Mouse (Mus musculus): Measurements from ENCODE around the gene 6330409D20Rik. TPM values are rescaled to one million over a fixed set of nuclear protein-coding genes. Genes with fewer than 3 reads are reported as not detected.

6330409D20Rik gene
- polyA plus RNA-seq, 1 experiment from 2014 or later: 3.2 TPM

GRCm38 (mm10) chr2:32706971-32707370 lies 33.8 kb downstream of the 6330409D20Rik start:
- H3K4me1 ChIP-seq (replicated peaks): peaks cover 11% of the 10 kb centered on the region
- H3K9ac ChIP-seq: no peak overlapping the region
- no peaks in the 10 kb centered on the region for H3K9me3 ChIP-seq
- H3K4me2 ChIP-seq: no peak overlapping the region
- H3K27me3 ChIP-seq: no peaks in the 10 kb centered on the region
- 90% methylated on average over 6 of the region's 6 CpGs for WGBS
- H3K4me3 ChIP-seq: no peak overlapping the region
- H3K36me3 ChIP-seq: peaks cover 89% of the 10 kb centered on the region
- ATAC-seq (ENCODE audit: low read depth): no peak
- no peak overlapping the region for H3K27ac ChIP-seq (replicated peaks)

DNA sequence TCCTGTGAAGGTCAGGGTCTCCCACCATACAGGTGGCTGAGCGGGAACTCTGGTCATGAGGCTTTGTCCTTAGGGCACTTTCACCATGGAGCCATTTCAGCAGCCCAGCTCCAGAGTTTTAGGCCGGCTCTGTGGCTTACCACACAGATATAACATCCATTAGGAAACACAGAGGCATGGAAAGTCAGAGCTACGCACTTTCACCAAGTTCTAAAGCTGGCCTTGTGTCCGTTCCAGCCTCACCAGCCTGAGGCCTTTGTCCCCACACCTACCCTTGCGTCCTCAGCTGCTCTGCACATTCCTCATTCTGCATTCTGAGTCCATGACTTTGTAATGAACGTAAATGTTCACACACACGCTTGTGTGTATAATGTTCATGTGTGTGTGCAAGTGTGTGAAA lies 35.8 kb downstream of the 6330409D20Rik start:
- no peak overlapping the region for H3K27ac ChIP-seq (replicated peaks)
- H3K4me2 ChIP-seq: no peak overlapping the region
- no peak overlapping the region for H3K4me3 ChIP-seq
- H3K27me3 ChIP-seq: no peaks in the 10 kb centered on the region
- no peak for ATAC-seq (ENCODE audit: low read depth)
- WGBS: 88% methylated on average over 7 of the region's 7 CpGs
- H3K9me3 ChIP-seq: no peaks in the 10 kb centered on the region
- H3K36me3 ChIP-seq: peaks cover 86% of the 10 kb centered on the region
- H3K4me1 ChIP-seq (replicated peaks): no peaks in the 10 kb centered on the region
- H3K9ac ChIP-seq: no peak overlapping the region

DNA sequence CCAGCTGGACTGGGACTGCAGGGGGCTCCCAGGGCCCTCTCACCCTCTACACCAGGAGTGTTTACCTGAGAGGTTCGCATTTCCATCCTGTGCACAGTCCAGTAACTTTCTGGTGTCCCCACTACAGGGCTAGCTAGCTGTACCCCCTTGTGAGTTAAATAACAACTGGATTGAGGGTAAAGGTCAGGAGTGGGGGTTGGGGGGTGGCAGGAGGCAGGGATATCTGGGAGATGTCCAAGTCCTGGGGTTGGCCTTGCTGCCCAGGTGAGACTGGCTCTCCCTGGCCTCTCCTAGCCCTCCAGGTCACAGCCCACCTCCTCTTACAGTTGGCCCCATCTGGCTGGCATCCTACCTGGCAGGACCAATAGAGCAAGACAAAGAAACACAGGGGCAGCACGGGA lies 36.8 kb downstream of the 6330409D20Rik start, which contains the start of gene Fpgs:
Gene Fpgs (minus strand): TSS at position 125 of the 401 bp plus-strand sequence.
- WGBS: 86% methylated on average over 2 of the region's 2 CpGs
- Histone ChIP-seq H3K27ac (replicated peaks) (no peak within 1 kb of the TSS), H3K27me3 (no peaks in the 10 kb centered on the region), H3K4me1 (replicated peaks) (no peaks in the 10 kb centered on the region), H3K4me3 (no peak within 1 kb of the TSS), H3K9ac (no peak within 1 kb of the TSS), H3K9me3 (no peaks in the 10 kb centered on the region), H3K36me3 (peaks cover 76% of the 10 kb centered on the region), H3K4me2 (no peak within 1 kb of the TSS)
- ATAC-seq (ENCODE audit: low read depth): no peak

GRCm38 (mm10) chr2:32703046-32703445 lies 37.8 kb downstream of the 6330409D20Rik start:
- Histone ChIP-seq H3K36me3 (peaks cover 66% of the 10 kb centered on the region), H3K4me3 (no peak overlapping the region), H3K9me3 (no peaks in the 10 kb centered on the region), H3K27me3 (no peaks in the 10 kb centered on the region), H3K27ac (replicated peaks) (no peak overlapping the region), H3K4me2 (no peak overlapping the region), H3K4me1 (replicated peaks) (no peaks in the 10 kb centered on the region), H3K9ac (no peak overlapping the region)
- ATAC-seq (ENCODE audit: low read depth): no peak
- WGBS: 95% methylated on average over 8 of the region's 8 CpGs

GRCm38 (mm10) chr2:32700966-32701743 lies 39.7 kb downstream of the 6330409D20Rik start:
- 89% methylated on average over 14 of the region's 14 CpGs for WGBS
- Histone ChIP-seq H3K27ac (replicated peaks) (no peak overlapping the region), H3K36me3 (peaks cover 47% of the 10 kb centered on the region), H3K9ac (no peak overlapping the region), H3K4me2 (no peak overlapping the region), H3K27me3 (no peaks in the 10 kb centered on the region), H3K4me3 (no peak overlapping the region), H3K4me1 (replicated peaks) (no peaks in the 10 kb centered on the region), H3K9me3 (no peaks in the 10 kb centered on the region)
- no peak for ATAC-seq (ENCODE audit: low read depth)

DNA sequence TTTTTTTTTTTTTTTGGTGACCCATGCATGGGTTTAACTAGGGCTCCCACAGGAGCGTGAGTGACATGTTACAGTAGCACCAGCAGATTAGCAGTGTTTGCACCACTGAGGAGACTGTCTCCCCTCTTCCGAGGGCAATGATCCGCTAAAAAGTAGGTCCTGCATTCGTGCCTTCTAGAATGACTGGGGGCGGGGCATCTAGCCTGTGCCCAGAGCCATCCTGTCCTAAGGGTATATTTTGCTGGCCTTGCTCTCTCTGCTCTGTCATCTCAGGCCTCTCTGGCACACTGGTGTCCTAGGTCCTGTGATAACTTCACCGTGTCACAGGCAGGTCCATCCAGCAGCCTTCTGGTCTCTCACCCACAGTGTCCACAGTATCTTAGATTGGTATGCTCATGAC lies 41.1 kb downstream of the 6330409D20Rik start:
- H3K4me3 ChIP-seq: no peak overlapping the region
- no peak overlapping the region for H3K27ac ChIP-seq (replicated peaks)
- H3K27me3 ChIP-seq: no peaks in the 10 kb centered on the region
- H3K4me2 ChIP-seq: no peak overlapping the region
- WGBS: 83% methylated on average over 6 of the region's 6 CpGs
- no peak for ATAC-seq (ENCODE audit: low read depth)
- H3K9ac ChIP-seq: no peak overlapping the region
- no peaks in the 10 kb centered on the region for H3K4me1 ChIP-seq (replicated peaks)
- peaks cover 32% of the 10 kb centered on the region for H3K36me3 ChIP-seq
- no peaks in the 10 kb centered on the region for H3K9me3 ChIP-seq

DNA sequence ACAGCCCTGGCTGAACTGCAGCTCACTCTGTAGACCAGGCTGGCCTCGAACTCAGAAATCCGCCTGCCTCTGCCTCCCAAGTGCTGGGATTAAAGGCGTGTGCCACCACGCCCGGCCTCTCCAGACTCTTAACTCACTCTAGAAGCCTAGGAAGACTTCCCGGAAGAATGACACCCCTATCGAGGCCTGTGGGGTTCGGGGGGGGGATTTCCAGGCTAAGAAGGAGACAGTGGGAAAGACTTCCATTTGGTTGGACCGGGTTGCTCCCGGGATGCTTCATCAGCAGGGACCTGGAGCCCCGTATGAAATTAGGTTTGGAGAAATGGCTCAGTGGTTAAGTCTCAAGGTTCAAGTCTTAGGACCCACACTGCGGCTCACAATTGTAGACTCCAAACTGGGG lies 46.1 kb downstream of the 6330409D20Rik start:
- 85% methylated on average over 12 of the region's 12 CpGs for WGBS
- peak overlapping the region; percentile 66 for H3K9ac ChIP-seq
- H3K36me3 ChIP-seq: no peaks in the 10 kb centered on the region
- no peaks in the 10 kb centered on the region for H3K9me3 ChIP-seq
- no peak for ATAC-seq (ENCODE audit: low read depth)
- H3K27me3 ChIP-seq: no peaks in the 10 kb centered on the region
- peak overlapping the region; percentile 68; the same call in 1 of the 2 replicates for H3K27ac ChIP-seq (replicated peaks)
- H3K4me2 ChIP-seq: peak overlapping the region; percentile 84
- peak overlapping the region; percentile 72 for H3K4me3 ChIP-seq
- peaks cover 18% of the 10 kb centered on the region for H3K4me1 ChIP-seq (replicated peaks)

DNA sequence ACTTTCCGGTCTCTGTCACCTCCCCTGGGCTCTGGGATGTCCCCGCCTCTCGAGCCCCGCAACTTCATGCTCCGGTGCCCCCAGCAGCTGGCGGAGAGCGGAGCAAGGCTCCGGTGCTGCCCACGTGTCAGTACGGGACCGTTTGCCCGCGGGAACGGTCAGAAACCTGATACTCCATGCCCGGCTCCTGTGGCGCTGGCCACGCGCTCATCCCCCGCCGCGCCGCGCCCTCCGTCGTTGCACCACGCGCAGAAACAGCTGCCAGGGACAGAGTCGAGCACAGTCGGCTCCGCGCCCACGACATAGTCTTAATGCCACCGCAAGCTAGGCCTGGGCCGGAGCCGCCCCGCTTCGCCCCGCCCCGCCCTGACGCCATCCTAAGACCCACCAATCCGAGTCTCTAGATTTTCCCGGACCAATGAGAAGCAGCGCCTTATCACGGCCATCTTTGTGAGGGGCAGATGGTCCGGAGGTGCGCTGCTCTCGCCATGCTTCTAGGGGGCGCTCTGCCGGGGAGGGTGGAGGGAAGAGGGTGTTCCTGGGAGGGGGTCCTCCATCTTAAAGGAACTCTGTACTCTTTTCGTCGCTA lies 46.9 kb downstream of the 6330409D20Rik start:
- peak; percentile 98 for ATAC-seq (ENCODE audit: low read depth)
- Histone ChIP-seq H3K9me3 (no peaks in the 10 kb centered on the region), H3K9ac (peak overlapping the region; percentile 84), H3K36me3 (no peaks in the 10 kb centered on the region), H3K4me1 (replicated peaks) (peaks cover 18% of the 10 kb centered on the region), H3K4me2 (peak overlapping the region; percentile 84), H3K4me3 (peak overlapping the region; percentile 72), H3K27ac (replicated peaks) (peak overlapping the region; percentile 86), H3K27me3 (no peaks in the 10 kb centered on the region)
- WGBS: under 1% methylated on average over 50 of the region's 51 CpGs

DNA sequence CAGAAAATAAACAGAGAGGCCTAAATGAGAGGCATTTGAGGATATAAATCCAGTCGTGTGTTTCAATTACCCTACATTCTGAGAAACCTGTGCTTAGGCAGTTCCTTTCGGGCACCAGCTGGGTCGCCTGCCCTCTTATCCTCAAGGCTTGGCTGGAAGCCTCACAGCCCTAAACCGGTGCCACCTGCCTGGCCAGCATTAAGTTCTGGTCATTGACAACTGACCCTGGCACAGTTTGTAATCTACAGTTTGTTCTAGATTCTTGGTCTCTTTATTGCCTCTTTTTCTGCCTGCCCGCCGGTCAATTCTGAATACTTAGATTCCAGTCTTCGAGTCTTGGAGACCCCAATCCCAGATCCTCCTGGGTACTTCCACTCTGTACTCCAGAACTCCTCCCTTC lies 47.5 kb downstream of the 6330409D20Rik start:
- H3K27me3 ChIP-seq: no peaks in the 10 kb centered on the region
- H3K36me3 ChIP-seq: no peaks in the 10 kb centered on the region
- peaks cover 18% of the 10 kb centered on the region for H3K4me1 ChIP-seq (replicated peaks)
- 13% methylated on average over 7 of the region's 7 CpGs for WGBS
- H3K9ac ChIP-seq: peak overlapping the region; percentile 84
- peak overlapping the region; percentile 72 for H3K4me3 ChIP-seq
- ATAC-seq (ENCODE audit: low read depth): no peak; the same call in 1 of the 2 replicates
- H3K4me2 ChIP-seq: peak overlapping the region; percentile 84
- no peaks in the 10 kb centered on the region for H3K9me3 ChIP-seq
- peak overlapping the region; percentile 86 for H3K27ac ChIP-seq (replicated peaks)

DNA sequence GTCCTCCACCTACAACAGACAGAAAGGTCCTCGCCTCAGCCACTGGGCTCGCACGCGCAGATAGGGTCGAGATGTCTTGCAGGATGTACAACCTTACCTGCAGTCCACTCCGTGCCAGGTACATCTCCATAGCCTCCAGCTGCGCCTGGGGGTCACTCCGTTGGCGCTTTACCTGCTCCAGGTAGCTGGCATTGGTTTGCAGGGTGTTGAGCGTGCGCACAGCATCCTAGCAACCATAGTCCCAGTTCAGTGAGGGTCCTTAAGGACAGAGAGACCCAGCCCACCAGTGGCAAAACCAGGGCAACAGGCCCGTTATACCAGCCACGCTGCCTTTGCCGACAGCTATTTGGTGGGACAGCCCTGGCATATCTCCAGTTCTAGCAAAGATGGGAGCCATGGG lies 48.3 kb downstream of the 6330409D20Rik start:
- Histone ChIP-seq H3K9me3 (no peaks in the 10 kb centered on the region), H3K4me3 (no peak overlapping the region), H3K27ac (replicated peaks) (no peak overlapping the region), H3K9ac (no peak overlapping the region), H3K4me2 (peak overlapping the region; percentile 84; the same call in 1 of the 2 replicates), H3K36me3 (peaks cover 2% of the 10 kb centered on the region; the same call in 1 of the 2 replicates), H3K27me3 (no peaks in the 10 kb centered on the region), H3K4me1 (replicated peaks) (peaks cover 18% of the 10 kb centered on the region)
- ATAC-seq (ENCODE audit: low read depth): no peak
- WGBS: 94% methylated on average over 14 of the region's 14 CpGs

GRCm38 (mm10) chr2:32691041-32691440 lies 49.8 kb downstream of the 6330409D20Rik start:
- Histone ChIP-seq H3K4me1 (replicated peaks) (peaks cover 18% of the 10 kb centered on the region), H3K4me2 (no peak overlapping the region), H3K9me3 (no peaks in the 10 kb centered on the region), H3K27me3 (no peaks in the 10 kb centered on the region), H3K4me3 (no peak overlapping the region), H3K9ac (peak overlapping the region; percentile 38; the same call in 1 of the 2 replicates), H3K36me3 (peaks cover 15% of the 10 kb centered on the region), H3K27ac (replicated peaks) (no peak overlapping the region)
- ATAC-seq (ENCODE audit: low read depth): no peak
- WGBS: 90% methylated on average over 11 of the region's 11 CpGs

GRCm38 (mm10) chr2:32689420-32689819 lies 51.4 kb downstream of the 6330409D20Rik start:
- H3K36me3 ChIP-seq: peaks cover 31% of the 10 kb centered on the region
- 0 out of 2 replicates have a peak overlapping the region, but pooled peaks have one; percentile 40 for H3K27ac ChIP-seq (replicated peaks)
- ATAC-seq (ENCODE audit: low read depth): no peak
- H3K27me3 ChIP-seq: no peaks in the 10 kb centered on the region
- H3K4me3 ChIP-seq: no peak overlapping the region
- no peak overlapping the region for H3K4me2 ChIP-seq
- no peaks in the 10 kb centered on the region for H3K9me3 ChIP-seq
- 25% methylated on average over 5 of the region's 5 CpGs for WGBS
- H3K9ac ChIP-seq: no peak overlapping the region
- peaks cover 15% of the 10 kb centered on the region for H3K4me1 ChIP-seq (replicated peaks)
